Mouse (Mus musculus): ENCODE measurements around the gene Gnb2.

GRCm38 (mm10) chr5:137511706-137512105, 21.6 kb downstream of the Gnb2 start:
- TF ChIP-seq CTCF (IDR thresholded peaks at IDR 0.05; ENCODE audit: extremely low read depth, insufficient read length, insufficient replicate concordance, low read depth, low read length) (no peak), POLR2A (IDR thresholded peaks at IDR 0.05; ENCODE audit: low read depth, low read length) (no peak)
